Mouse (Mus musculus) stomach, embryonic 16.5 days (tissue): Measurements from ENCODE around the gene Mrnip. TPM values are rescaled to one million over a fixed set of nuclear protein-coding genes. Genes with fewer than 3 reads are reported as not detected.

Experiments used
- ATAC-seq: fragments of 200-750 bp; cut with Nextera tagmentation; 2 replicates; pipeline ENCODE4 v1.8.0; 2017; ENCODE audit warnings: moderate number of reproducible peaks, moderate TSS enrichment; ENCODE audit not compliant: insufficient read depth, low FRiP score
- H3K27ac ChIP-seq: fragments of 300-500 bp; sonication (generic); 2 replicates; pipeline ENCODE4 v1.5.1; 2014; ENCODE audit warnings: low read length
- H3K27me3 ChIP-seq: fragments of 300-500 bp; sonication (generic); 2 replicates; pipeline ENCODE4 v1.6.1; 2014; ENCODE audit warnings: low read length, control low read depth, mixed read lengths; ENCODE audit not compliant: control insufficient read depth, insufficient read depth
- H3K36me3 ChIP-seq: fragments of 300-500 bp; sonication (generic); 2 replicates; pipeline ENCODE4 v1.6.1; 2014; ENCODE audit warnings: low read length; ENCODE audit not compliant: control insufficient read depth, insufficient read depth
- H3K4me1 ChIP-seq: fragments of 300-500 bp; sonication (generic); 2 replicates; pipeline ENCODE4 v1.6.1; 2014; ENCODE audit warnings: low read length, control low read depth, mixed read lengths; ENCODE audit not compliant: control insufficient read depth, insufficient read depth
- H3K4me2 ChIP-seq: fragments of 300-500 bp; sonication (generic); 2 replicates; pipeline ENCODE4 v1.6.1; 2014; ENCODE audit warnings: low read depth, low read length, mixed read lengths
- H3K4me3 ChIP-seq: fragments of 300-500 bp; sonication (generic); replicated peaks from 2 replicates; pipeline ENCODE4 v1.5.1; 2014; ENCODE audit warnings: mild to moderate bottlenecking, low read length
- H3K9ac ChIP-seq: fragments of 300-500 bp; sonication (generic); 2 replicates; pipeline ENCODE4 v1.6.1; 2014; ENCODE audit warnings: low read length
- H3K9me3 ChIP-seq: fragments of 300-500 bp; sonication (generic); replicated peaks from 2 replicates; pipeline ENCODE4 v1.6.1; 2016; ENCODE audit warnings: low read length, control low read depth; ENCODE audit not compliant: control insufficient read depth
- WGBS: fragments of 180-500 bp; shearing (Covaris S2); extraction: QIAGEN DNeasy Blood & Tissue Kit; methylation state at CpG from one replicate; pipeline ENCODE4 v1.1.7; 2014; 5-methylcytosine and 5-hydroxymethylcytosine counted together
- microRNA-seq: library from miRNA; unstranded; fragments of <30 nt; microRNA quantifications from one replicate; pipeline ENCODE4, GENCODE M21; 2016
- polyA plus RNA-seq: library from polyadenylated mRNA; unstranded; fragments of >200 nt; fragmentation: Nextera tagmentation; extraction: Ambion mirVana; gene quantifications from 2 replicates; pipeline ENCODE4 v1.2.1, GENCODE M21; 2015

The Mrnip gene
- polyA plus RNA-seq, 1 experiment from 2014 or later: 12.5 TPM

GRCm38 (mm10) chr11:50245269-50245668 lies 71.0 kb downstream of the Mrnip start:
- Histone ChIP-seq H3K4me3 (no peak overlapping the region), H3K27ac (no peak overlapping the region), H3K4me1 (no peaks in the 10 kb centered on the region), H3K4me2 (no peak overlapping the region), H3K9me3 (no peaks in the 10 kb centered on the region), H3K27me3 (no peaks in the 10 kb centered on the region), H3K9ac (no peak overlapping the region), H3K36me3 (no peaks in the 10 kb centered on the region)
- 76% methylated on average over 5 of the region's 5 CpGs for WGBS
- ATAC-seq: no peak

- H3K4me3 ChIP-seq: no peak overlapping the region
- no peak overlapping the region for H3K27ac ChIP-seq
- no peaks in the 10 kb centered on the region for H3K36me3 ChIP-seq
- ATAC-seq: no peak
- WGBS: 69% methylated on average over 7 of the region's 7 CpGs
- H3K4me2 ChIP-seq: no peak overlapping the region
- no peaks in the 10 kb centered on the region for H3K9me3 ChIP-seq
- no peak overlapping the region for H3K9ac ChIP-seq
- H3K4me1 ChIP-seq: peaks cover 9% of the 10 kb centered on the region
- no peaks in the 10 kb centered on the region for H3K27me3 ChIP-seq
Measured at GRCm38 (mm10) chr11:50248473-50249171, 74.4 kb downstream of the Mrnip start.

Small RNA genes lying within 50 kb of the gene (microRNA-seq; reads per million reads assigned to microRNA genes)
- not detected for gene Mir6919

Other genes with a start within 250 kb of the Mrnip start
- gene Rnf130, start 149.1 kb upstream of the Mrnip start, polyA plus RNA-seq: 18.9 and 21.3 TPM in 2 replicates
- 35.9 and 38.6 TPM in 2 replicates for gene Tbc1d9b, start 43.0 kb upstream of the Mrnip start, polyA plus RNA-seq
- 202 and 225 TPM in 2 replicates for gene Sqstm1, start 36.4 kb downstream of the Mrnip start, polyA plus RNA-seq
- 5.6 and 5.9 TPM in 2 replicates for gene Mgat4b, start 36.4 kb downstream of the Mrnip start, polyA plus RNA-seq
- gene Ltc4s, start 64.2 kb downstream of the Mrnip start, polyA plus RNA-seq: 3.5 and 5.9 TPM in 2 replicates
- 4.1 and 4.7 TPM in 2 replicates for gene Maml1, start 117.9 kb downstream of the Mrnip start, polyA plus RNA-seq
- 341 and 342 TPM in 2 replicates for gene Canx, start 151.2 kb downstream of the Mrnip start, polyA plus RNA-seq
- gene Cby3, start 180.0 kb downstream of the Mrnip start, polyA plus RNA-seq: 0.19 and 0.46 TPM in 2 replicates
- 346 and 352 TPM in 2 replicates for gene Hnrnph1, start 202.5 kb downstream of the Mrnip start, polyA plus RNA-seq